Mouse (Mus musculus) stomach, postnatal 0 days (tissue): ENCODE results near the gene Abcb9. TPM values are rescaled to one million over a fixed set of nuclear protein-coding genes. Genes with fewer than 3 reads are reported as not detected.

ENCODE experiments used
- ATAC-seq: fragments of 200-750 bp; cut with Nextera tagmentation; 2 replicates; pipeline ENCODE4 v1.8.0; 2017; ENCODE audit not compliant: low FRiP score, low TSS enrichment
- DNase-seq: peaks from one replicate; pipeline ENCODE4 v3.0.0-alpha.2; 2016; ENCODE audit warnings: low spot score
- H3K27ac ChIP-seq: fragments of 300-500 bp; sonication (generic); replicated peaks from 2 replicates; pipeline ENCODE4 v1.5.1; 2014; ENCODE audit warnings: mild to moderate bottlenecking, control low read depth
- H3K27me3 ChIP-seq: fragments of 300-500 bp; sonication (generic); 2 replicates; pipeline ENCODE4 v1.6.1; 2014; ENCODE audit warnings: low read length; ENCODE audit not compliant: control insufficient read depth, insufficient read depth
- H3K36me3 ChIP-seq: fragments of 300-500 bp; sonication (generic); 2 replicates; pipeline ENCODE4 v1.6.1; 2014; ENCODE audit warnings: low read length, mixed read lengths; ENCODE audit not compliant: control insufficient read depth, insufficient read depth
- H3K4me1 ChIP-seq: fragments of 300-500 bp; sonication (generic); replicated peaks from 2 replicates; pipeline ENCODE4 v1.6.1; 2014; ENCODE audit warnings: antibody characterized with exemption; ENCODE audit not compliant: control insufficient read depth, insufficient read depth
- H3K4me2 ChIP-seq: fragments of 300-500 bp; sonication (generic); replicated peaks from 2 replicates; pipeline ENCODE4 v1.6.1; 2014; ENCODE audit warnings: low read depth, mild to moderate bottlenecking, control low read depth, moderate library complexity
- H3K4me3 ChIP-seq: fragments of 300-500 bp; sonication (generic); 2 replicates; pipeline ENCODE4 v1.5.1; 2014; ENCODE audit warnings: low read depth, low read length, control low read depth
- H3K9ac ChIP-seq: fragments of 300-500 bp; sonication (generic); 2 replicates; pipeline ENCODE4 v1.6.1; 2014; ENCODE audit warnings: mild to moderate bottlenecking, low read length, control low read depth, mixed read lengths
- H3K9me3 ChIP-seq: fragments of 300-500 bp; sonication (generic); 2 replicates; pipeline ENCODE4 v1.6.1; 2016; ENCODE audit warnings: low read length; ENCODE audit not compliant: control insufficient read depth
- CTCF ChIP-seq: IDR thresholded peaks from 2 replicates; pipeline ENCODE4 v1.5.1; 2016; ENCODE audit warnings: antibody characterized with exemption, low read depth, mild to moderate bottlenecking, moderate library complexity
- EP300 ChIP-seq: optimal IDR thresholded peaks from 2 replicates; pipeline ENCODE3; 2016; ENCODE audit warnings: antibody characterized with exemption
- WGBS: fragments of 180-500 bp; shearing (Covaris S2); extraction: QIAGEN DNeasy Blood & Tissue Kit; methylation state at CpG from one replicate; pipeline ENCODE4 v1.1.7; 2014; 5-methylcytosine and 5-hydroxymethylcytosine counted together
- polyA plus RNA-seq: library from polyadenylated mRNA; unstranded; fragments of >200 nt; fragmentation: Nextera tagmentation; extraction: Ambion mirVana; gene quantifications from 2 replicates; pipeline ENCODE4 v1.2.1, GENCODE M21; 2015

The Abcb9 gene
- polyA plus RNA-seq, 1 experiment from 2014 or later, result 7.7 TPM

GRCm38 (mm10) chr5:124082941-124083688 is 12.5 kb downstream of the Abcb9 start:
- H3K4me2 ChIP-seq, result no peak overlapping the region
- ATAC-seq, result 0 out of 2 replicates have a peak, but pooled peaks have one; percentile 19
- no peak overlapping the region for H3K4me3 ChIP-seq
- peak overlapping the region; percentile 65; the same call in 1 of the 2 replicates for H3K27ac ChIP-seq
- peaks cover 4% of the 10 kb centered on the region; the same call in 1 of the 2 replicates for H3K4me1 ChIP-seq
- TF ChIP-seq EP300, result no peak
- no peaks in the 10 kb centered on the region for H3K36me3 ChIP-seq
- no peaks in the 10 kb centered on the region for H3K9me3 ChIP-seq
- no peaks in the 10 kb centered on the region for H3K27me3 ChIP-seq
- 86% methylated on average over 17 of the region's 17 CpGs for WGBS
- peak; percentile 43 for DNase-seq
- H3K9ac ChIP-seq, result peak overlapping the region; percentile 23; the same call in 1 of the 2 replicates

- no peaks in the 10 kb centered on the region for H3K36me3 ChIP-seq
- WGBS, result 48% methylated on average over 10 of the region's 10 CpGs
Measured at GRCm38 (mm10) chr5:124082447-124082846, 13.2 kb downstream of the Abcb9 start.

GRCm38 (mm10) chr5:124079880-124080279 is 15.7 kb downstream of the Abcb9 start:
- no peak for DNase-seq
- no peak for ATAC-seq
- WGBS, result 91% methylated on average over 17 of the region's 17 CpGs
- Histone ChIP-seq H3K9me3 (no peaks in the 10 kb centered on the region), H3K4me3 (no peak overlapping the region), H3K27me3 (no peaks in the 10 kb centered on the region), H3K4me1 (peaks cover 4% of the 10 kb centered on the region; the same call in 1 of the 2 replicates), H3K4me2 (no peak overlapping the region), H3K27ac (0 out of 2 replicates have a peak overlapping the region, but pooled peaks have one; percentile 50), H3K9ac (no peak overlapping the region), H3K36me3 (no peaks in the 10 kb centered on the region)
- no peak for TF ChIP-seq EP300
- no peak for TF ChIP-seq CTCF

More at GRCm38 (mm10) chr5:124082447-124082846, 13.2 kb downstream of the Abcb9 start:
- Histone ChIP-seq H3K9ac (no peak overlapping the region), H3K4me2 (no peak overlapping the region), H3K9me3 (no peaks in the 10 kb centered on the region), H3K4me1 (peaks cover 4% of the 10 kb centered on the region; the same call in 1 of the 2 replicates), H3K27ac (0 out of 2 replicates have a peak overlapping the region, but pooled peaks have one; percentile 53), H3K4me3 (no peak overlapping the region), H3K27me3 (no peaks in the 10 kb centered on the region)
- peak; percentile 79 for DNase-seq
- no peak for TF ChIP-seq EP300
- peak; percentile 82 for TF ChIP-seq CTCF
- ATAC-seq, result peak; percentile 62

GRCm38 (mm10) chr5:124078794-124079416 is 16.7 kb downstream of the Abcb9 start:
- peak overlapping the region; percentile 50 for H3K27ac ChIP-seq
- DNase-seq (peak; percentile 72), ATAC-seq (no peak)
- no peak overlapping the region for H3K4me2 ChIP-seq
- peak overlapping the region; percentile 23; the same call in 1 of the 2 replicates for H3K9ac ChIP-seq
- H3K4me3 ChIP-seq, result no peak overlapping the region
- TF ChIP-seq EP300, result no peak
- no peak for TF ChIP-seq CTCF
- WGBS, result 59% methylated on average over 9 of the region's 9 CpGs
- H3K9me3 ChIP-seq, result no peaks in the 10 kb centered on the region
- no peaks in the 10 kb centered on the region for H3K27me3 ChIP-seq
- no peaks in the 10 kb centered on the region for H3K36me3 ChIP-seq
- peaks cover 4% of the 10 kb centered on the region; the same call in 1 of the 2 replicates for H3K4me1 ChIP-seq

GRCm38 (mm10) chr5:124077856-124078460 is 17.6 kb downstream of the Abcb9 start:
- Histone ChIP-seq H3K9me3 (no peaks in the 10 kb centered on the region), H3K4me2 (no peak overlapping the region), H3K4me3 (no peak overlapping the region), H3K9ac (no peak overlapping the region), H3K27ac (peak overlapping the region; percentile 50), H3K36me3 (no peaks in the 10 kb centered on the region), H3K27me3 (no peaks in the 10 kb centered on the region), H3K4me1 (peaks cover 4% of the 10 kb centered on the region; the same call in 1 of the 2 replicates)
- DNase-seq (no peak), ATAC-seq (no peak)
- no peak for TF ChIP-seq EP300
- no peak for TF ChIP-seq CTCF
- WGBS, result 60% methylated on average over 6 of the region's 6 CpGs
